8 mouse cellular contexts compared by ENCODE assay signal in the genomic region with DNA sequence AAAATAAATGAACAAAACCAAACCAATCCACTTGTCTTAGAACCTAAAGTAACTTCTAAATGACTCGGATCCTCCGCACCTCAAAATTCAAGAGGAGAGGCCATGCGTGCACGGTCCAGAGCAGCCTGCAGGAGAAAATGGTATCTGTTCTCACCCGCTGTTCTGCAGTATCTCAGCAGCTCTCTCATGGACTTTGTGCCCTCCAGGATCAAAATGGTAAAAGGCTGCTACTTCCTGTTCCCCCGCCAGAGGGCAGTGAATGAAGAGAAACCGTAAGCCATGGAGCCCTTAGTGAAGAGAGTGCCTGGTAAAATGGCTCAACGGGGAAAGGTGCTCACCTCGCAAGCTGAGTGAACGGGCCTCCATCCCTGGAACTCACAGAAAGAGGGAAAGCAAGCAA. TPM values are rescaled to one million over a fixed set of nuclear protein-coding genes. Genes with fewer than 3 reads are reported as not detected.
DNase-seq lines count a peak whose midpoint lies in the region; ATAC-seq and TF ChIP-seq lines count a peak whose summit lies in the region.

No protein-coding gene starts in this region.

- TF ChIP-seq CTCF in ES-Bruce4 (IDR thresholded peaks at IDR 0.05; ENCODE audit: low read depth, low read length): peak; percentile 52
- TF ChIP-seq CTCF in liver, adult 2 months (IDR thresholded peaks at IDR 0.05; ENCODE audit: low read depth, low read length): peak; percentile 69
- TF ChIP-seq CTCF in midbrain, postnatal 0 days (IDR thresholded peaks at IDR 0.05): peak; percentile 80

- H3K9me3 ChIP-seq in ES-Bruce4 (replicated peaks; ENCODE audit: control insufficient read depth, insufficient read depth, low read length, poor library complexity, severe bottlenecking): no peaks in the 10 kb centered on the region
- H3K9me3 ChIP-seq in heart, embryonic 14.5 days (ENCODE audit: control insufficient read depth, low read length): no peaks in the 10 kb centered on the region
- H3K9me3 ChIP-seq in kidney, embryonic 16.5 days (ENCODE audit: low read length): no peaks in the 10 kb centered on the region
- no peaks in the 10 kb centered on the region for H3K9me3 ChIP-seq in midbrain, postnatal 0 days (ENCODE audit: low read length)

- DNase-seq in brain, adult 2 months (ENCODE audit: low read depth, low spot score): peak; percentile 83
- peak; percentile 70 for DNase-seq in liver, adult 2 months (ENCODE audit: extremely low read depth, low read depth, low spot score)
- DNase-seq in midbrain, postnatal 0 days (ENCODE audit: low spot score): peak; percentile 74
- peak; percentile 83 for DNase-seq in splenic B cell, adult 2 months (ENCODE audit: low read depth, low spot score)

- no peaks in the 10 kb centered on the region for H3K79me2 ChIP-seq in liver, adult 2 months (ENCODE audit: control insufficient read depth, insufficient read depth, low read length)

- ATAC-seq in erythroblast, adult 5-6 weeks (replicated peaks; ENCODE audit: low FRiP score, poor library complexity, severe bottlenecking): peak; percentile 66
- ATAC-seq in heart, embryonic 14.5 days (ENCODE audit: insufficient number of reproducible peaks, insufficient read depth, low FRiP score, low read depth): peak; percentile 44; the same call in 1 of the 2 replicates
- ATAC-seq in kidney, embryonic 16.5 days (ENCODE audit: low FRiP score, low TSS enrichment): peak; percentile 75
- no peak for ATAC-seq in midbrain, postnatal 0 days (ENCODE audit: low FRiP score)

- no peak for TF ChIP-seq POLR2A in ES-Bruce4 (IDR thresholded peaks at IDR 0.05; ENCODE audit: insufficient read depth, low read length)
- no peak for TF ChIP-seq POLR2A in liver, adult 2 months (IDR thresholded peaks at IDR 0.05; ENCODE audit: extremely low read depth, insufficient read depth, low read length)

- no peaks in the 10 kb centered on the region for H3K36me3 ChIP-seq in ES-Bruce4 (ENCODE audit: control insufficient read depth, insufficient read depth, low read length, poor library complexity, severe bottlenecking)
- no peaks in the 10 kb centered on the region for H3K36me3 ChIP-seq in heart, embryonic 14.5 days (ENCODE audit: control insufficient read depth, insufficient read depth, low read length)
- H3K36me3 ChIP-seq in kidney, embryonic 16.5 days (ENCODE audit: insufficient read depth, low read length): no peaks in the 10 kb centered on the region
- H3K36me3 ChIP-seq in liver, adult 2 months (ENCODE audit: control insufficient read depth, insufficient read depth, low read length): no peaks in the 10 kb centered on the region
- H3K36me3 ChIP-seq in midbrain, postnatal 0 days (ENCODE audit: insufficient read depth, low read length): no peaks in the 10 kb centered on the region
- no peaks in the 10 kb centered on the region for H3K36me3 ChIP-seq in splenic B cell, adult 2 months (ENCODE audit: control insufficient read depth, insufficient read depth, low read length, poor library complexity, severe bottlenecking)

- WGBS in heart, embryonic 14.5 days: 17% methylated on average over 10 of the region's 10 CpGs
- 25% methylated on average over 10 of the region's 10 CpGs for WGBS in kidney, embryonic 16.5 days
- WGBS in liver, adult 2 months: 17% methylated on average over 10 of the region's 10 CpGs
- WGBS in midbrain, postnatal 0 days: 36% methylated on average over 10 of the region's 10 CpGs

- no peak overlapping the region for H3K9ac ChIP-seq in ES-Bruce4 (ENCODE audit: low read depth, poor library complexity, severe bottlenecking)
- H3K9ac ChIP-seq in heart, embryonic 14.5 days (ENCODE audit: low read length): no peak overlapping the region
- H3K9ac ChIP-seq in kidney, embryonic 16.5 days (replicated peaks; ENCODE audit: low read length): no peak overlapping the region
- H3K9ac ChIP-seq in liver, adult 2 months (ENCODE audit: low read depth, low read length): no peak overlapping the region
- no peak overlapping the region for H3K9ac ChIP-seq in midbrain, postnatal 0 days (replicated peaks; ENCODE audit: low read length, poor library complexity, severe bottlenecking)

- TF ChIP-seq EP300 in ES-Bruce4 (IDR thresholded peaks at IDR 0.05; ENCODE audit: insufficient read depth, low read depth, low read length): no peak

- no peak overlapping the region for H3K27ac ChIP-seq in ES-Bruce4 (ENCODE audit: insufficient read depth, low read length)
- no peak overlapping the region for H3K27ac ChIP-seq in heart, embryonic 14.5 days (replicated peaks in 1 of 2; ENCODE audit: control insufficient read depth in 1 of 2, insufficient read depth in 1 of 2, low read depth in 2 of 2, low read length in 2 of 2)
- H3K27ac ChIP-seq in kidney, embryonic 16.5 days (ENCODE audit: low read length): no peak overlapping the region
- H3K27ac ChIP-seq in liver, adult 2 months (replicated peaks; ENCODE audit: insufficient read depth, low read depth, low read length): no peak overlapping the region
- H3K27ac ChIP-seq in midbrain, postnatal 0 days (ENCODE audit: low read depth, low read length): no peak overlapping the region

- no peak overlapping the region for H3K4me3 ChIP-seq in ES-Bruce4 (ENCODE audit: low read depth, low read length)
- no peak overlapping the region for H3K4me3 ChIP-seq in heart, embryonic 14.5 days (ENCODE audit: control insufficient read depth in 1 of 2, insufficient read depth in 1 of 2, low read depth in 1 of 2, low read length in 2 of 2)
- no peak overlapping the region for H3K4me3 ChIP-seq in kidney, embryonic 16.5 days (ENCODE audit: low read length)
- no peak overlapping the region for H3K4me3 ChIP-seq in liver, adult 2 months (ENCODE audit: insufficient read depth, low read depth, low read length)
- H3K4me3 ChIP-seq in midbrain, postnatal 0 days (ENCODE audit: low read depth, low read length): no peak overlapping the region

- no peaks in the 10 kb centered on the region for H3K4me1 ChIP-seq in ES-Bruce4 (ENCODE audit: control insufficient read depth, insufficient read depth, low read length)
- peaks cover 6 to 17% of the 10 kb centered on the region in 2 experiments for H3K4me1 ChIP-seq in heart, embryonic 14.5 days (ENCODE audit: control insufficient read depth in 2 of 2, insufficient read depth in 2 of 2, low read length in 2 of 2)
- H3K4me1 ChIP-seq in kidney, embryonic 16.5 days (ENCODE audit: insufficient read depth, low read length): no peaks in the 10 kb centered on the region
- H3K4me1 ChIP-seq in liver, adult 2 months (ENCODE audit: control insufficient read depth, insufficient read depth, low read length): no peaks in the 10 kb centered on the region
- H3K4me1 ChIP-seq in midbrain, postnatal 0 days (ENCODE audit: insufficient read depth, low read length): no peaks in the 10 kb centered on the region

- 0 out of 2 replicates have a peak overlapping the region, but pooled peaks have one; percentile 22 for H3K4me2 ChIP-seq in heart, embryonic 14.5 days (ENCODE audit: low read length)
- H3K4me2 ChIP-seq in kidney, embryonic 16.5 days (replicated peaks; ENCODE audit: low read depth, low read length): no peak overlapping the region; the same call in 1 of the 2 replicates
- no peak overlapping the region for H3K4me2 ChIP-seq in midbrain, postnatal 0 days (ENCODE audit: low read depth, low read length, poor library complexity, severe bottlenecking)

- no peaks in the 10 kb centered on the region for H3K27me3 ChIP-seq in ES-Bruce4 (ENCODE audit: control insufficient read depth, insufficient read depth, low read length, poor library complexity, severe bottlenecking)
- no peaks in the 10 kb centered on the region for H3K27me3 ChIP-seq in heart, embryonic 14.5 days (ENCODE audit: control insufficient read depth, insufficient read depth, low read length)
- H3K27me3 ChIP-seq in kidney, embryonic 16.5 days (ENCODE audit: insufficient read depth, low read length): no peaks in the 10 kb centered on the region
- no peaks in the 10 kb centered on the region for H3K27me3 ChIP-seq in liver, adult 2 months (ENCODE audit: control insufficient read depth, insufficient read depth, low read length)
- H3K27me3 ChIP-seq in midbrain, postnatal 0 days (ENCODE audit: insufficient read depth, low read length): no peaks in the 10 kb centered on the region
- H3K27me3 ChIP-seq in splenic B cell, adult 2 months (ENCODE audit: control insufficient read depth, insufficient read depth, low read length, poor library complexity, severe bottlenecking): no peaks in the 10 kb centered on the region

RNA-seq across cellular contexts. Expression of a gene that starts 20.3 kb away (rescaled TPM):
- polyA plus RNA-seq in ES-Bruce4 (2011; ENCODE audit: insufficient read depth, insufficient read length, low read depth, missing spikeins): 9.0 and 10.9 TPM in 2 replicates
- 74.7 and 77.5 TPM in 2 replicates for total RNA-seq in erythroblast, adult 5-6 weeks (2015; ENCODE audit: low replicate concordance)
- total RNA-seq in erythroblast, adult 5-6 weeks (2017; ENCODE audit: low replicate concordance): 189 and 190 TPM in 2 replicates
- 8.3 and 9.4 TPM in 2 replicates for polyA plus RNA-seq in heart, embryonic 14.5 days (2014; fragmentation: Nextera tagmentation; extraction: Ambion mirVana)
- 19.6 and 20.0 TPM in 2 replicates for polyA plus RNA-seq in kidney, embryonic 16.5 days (2015; fragmentation: Nextera tagmentation; extraction: Ambion mirVana)
- 10.9 and 12.0 TPM in 2 replicates for total RNA-seq in liver, adult 2 months (2014; rRNA removed)
- polyA plus RNA-seq in liver, adult 2 months (2012; rRNA removed): 20.0 and 27.9 TPM in 2 replicates
- total RNA-seq in midbrain, postnatal 0 days (2014; rRNA removed): 34.2 and 35.3 TPM in 2 replicates
- 12.6 and 13.9 TPM in 2 replicates for polyA plus RNA-seq in midbrain, postnatal 0 days (2015; fragmentation: Nextera tagmentation; extraction: Ambion mirVana)
